Mouse (Mus musculus): Measurements from ENCODE around the gene Dgkz. TPM values are rescaled to one million over a fixed set of nuclear protein-coding genes. Genes with fewer than 3 reads are reported as not detected.

Dgkz gene
- polyA plus RNA-seq, 1 experiment from 2014 or later: 31.9 TPM

DNA sequence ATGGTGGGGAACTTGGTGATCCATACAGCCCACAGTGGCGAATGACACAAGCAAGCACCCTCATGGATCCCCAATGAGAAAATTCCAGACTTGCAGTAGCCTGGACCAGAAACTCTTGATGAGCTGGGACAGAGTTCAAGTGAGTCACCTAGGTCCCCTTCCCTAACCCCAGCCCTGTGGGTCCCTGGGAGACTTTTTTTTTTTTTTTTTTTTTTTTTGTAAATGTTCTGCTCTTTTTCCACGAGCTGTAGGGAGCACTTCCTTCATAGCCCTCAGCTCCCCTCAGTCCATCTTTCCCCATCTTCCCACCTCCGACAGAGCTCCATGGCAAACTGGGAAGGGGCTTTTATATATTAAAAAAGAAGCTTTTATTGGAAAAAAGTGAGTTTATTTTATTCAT lies 46.2 kb downstream of the Dgkz start:
- peak overlapping the region; percentile 90 for H3K9ac ChIP-seq
- 0 out of 2 replicates have a peak, but pooled peaks cover 5% of the 10 kb centered on the region for H3K36me3 ChIP-seq
- H3K4me3 ChIP-seq: peak overlapping the region; percentile 75
- no peak for ATAC-seq (ENCODE audit: low FRiP score)
- H3K4me1 ChIP-seq: peaks cover 48% of the 10 kb centered on the region
- H3K27me3 ChIP-seq: peaks cover 16% of the 10 kb centered on the region
- H3K4me2 ChIP-seq (replicated peaks): peak overlapping the region; percentile 63
- no peaks in the 10 kb centered on the region for H3K9me3 ChIP-seq (replicated peaks)
- no peak overlapping the region for H3K27ac ChIP-seq
- WGBS: 43% methylated on average over 3 of the region's 3 CpGs

DNA sequence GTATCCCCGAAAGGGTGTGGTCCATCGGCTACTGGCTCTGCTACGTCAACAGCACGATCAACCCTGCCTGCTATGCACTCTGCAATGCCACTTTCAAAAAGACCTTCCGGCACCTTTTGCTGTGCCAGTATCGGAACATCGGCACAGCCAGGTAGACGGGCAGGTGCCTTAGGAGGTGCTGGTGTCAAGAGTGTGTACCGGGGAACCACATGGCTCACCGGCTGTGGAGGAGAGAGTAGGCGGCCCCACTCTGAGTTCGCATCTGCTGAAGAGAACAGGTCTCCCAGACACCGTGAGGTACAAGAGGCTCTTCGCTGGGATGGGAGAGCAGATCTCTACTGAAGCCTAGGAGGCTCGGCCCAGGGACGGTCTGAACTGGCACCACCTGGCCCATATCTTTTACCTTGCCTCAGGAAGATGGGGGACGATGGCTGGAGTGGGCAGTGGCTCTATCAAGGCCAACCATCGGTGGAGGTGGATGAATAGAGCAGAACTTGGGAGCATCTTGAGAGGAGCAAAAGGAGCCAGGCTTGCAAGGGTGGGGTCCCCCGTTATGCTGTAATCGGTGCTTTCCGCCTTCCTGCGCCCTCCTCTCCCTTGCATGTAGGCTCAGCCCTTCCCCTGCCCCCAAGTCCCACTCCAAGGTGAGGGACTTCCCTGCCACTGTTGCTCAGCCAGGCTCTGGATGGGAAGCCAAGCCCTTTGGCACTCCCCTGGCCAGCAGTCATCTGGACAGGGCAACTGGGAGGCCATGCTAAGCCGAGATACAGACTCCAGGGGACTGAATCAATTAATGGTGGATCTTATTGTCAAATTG lies 46.9 kb downstream of the Dgkz start:
- Histone ChIP-seq H3K36me3 (0 out of 2 replicates have a peak, but pooled peaks cover 5% of the 10 kb centered on the region), H3K9ac (0 out of 2 replicates have a peak overlapping the region, but pooled peaks have one; percentile 23), H3K4me3 (no peak overlapping the region), H3K27ac (no peak overlapping the region), H3K27me3 (peaks cover 22% of the 10 kb centered on the region), H3K4me2 (replicated peaks) (peak overlapping the region; percentile 63), H3K4me1 (peaks cover 45% of the 10 kb centered on the region), H3K9me3 (replicated peaks) (no peaks in the 10 kb centered on the region)
- WGBS: 70% methylated on average over 23 of the region's 23 CpGs
- ATAC-seq (ENCODE audit: low FRiP score): no peak

DNA sequence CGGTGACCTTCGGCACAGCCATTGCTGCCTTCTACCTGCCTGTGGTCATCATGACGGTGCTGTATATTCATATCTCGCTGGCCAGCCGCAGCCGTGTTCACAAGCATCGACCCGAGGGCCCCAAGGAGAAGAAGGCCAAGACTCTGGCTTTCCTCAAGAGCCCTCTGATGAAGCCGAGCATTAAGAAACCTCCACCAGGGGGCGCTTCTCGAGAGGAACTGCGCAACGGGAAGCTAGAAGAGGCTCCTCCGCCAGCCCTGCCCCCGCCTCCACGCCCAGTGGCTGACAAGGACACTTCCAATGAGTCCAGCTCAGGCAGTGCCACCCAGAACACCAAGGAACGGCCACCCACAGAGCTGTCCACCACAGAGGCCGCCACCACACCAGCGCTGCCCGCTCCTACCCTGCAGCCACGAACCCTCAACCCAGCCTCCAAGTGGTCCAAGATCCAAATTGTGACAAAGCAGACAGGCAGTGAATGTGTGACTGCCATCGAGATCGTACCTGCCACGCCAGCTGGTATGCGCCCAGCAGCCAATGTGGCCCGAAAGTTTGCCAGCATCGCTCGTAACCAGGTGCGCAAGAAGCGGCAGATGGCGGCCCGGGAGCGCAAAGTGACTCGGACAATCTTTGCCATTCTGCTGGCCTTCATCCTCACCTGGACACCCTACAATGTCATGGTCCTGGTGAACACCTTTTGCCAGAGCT lies 47.7 kb downstream of the Dgkz start:
- 41% methylated on average over 34 of the region's 34 CpGs for WGBS
- H3K27me3 ChIP-seq: peaks cover 29% of the 10 kb centered on the region
- no peak overlapping the region for H3K9ac ChIP-seq
- 0 out of 2 replicates have a peak, but pooled peaks cover 5% of the 10 kb centered on the region for H3K36me3 ChIP-seq
- peaks cover 45% of the 10 kb centered on the region for H3K4me1 ChIP-seq
- H3K4me3 ChIP-seq: no peak overlapping the region
- no peak for ATAC-seq (ENCODE audit: low FRiP score)
- H3K4me2 ChIP-seq (replicated peaks): peak overlapping the region; percentile 22; the same call in 1 of the 2 replicates
- H3K9me3 ChIP-seq (replicated peaks): no peaks in the 10 kb centered on the region
- H3K27ac ChIP-seq: no peak overlapping the region

DNA sequence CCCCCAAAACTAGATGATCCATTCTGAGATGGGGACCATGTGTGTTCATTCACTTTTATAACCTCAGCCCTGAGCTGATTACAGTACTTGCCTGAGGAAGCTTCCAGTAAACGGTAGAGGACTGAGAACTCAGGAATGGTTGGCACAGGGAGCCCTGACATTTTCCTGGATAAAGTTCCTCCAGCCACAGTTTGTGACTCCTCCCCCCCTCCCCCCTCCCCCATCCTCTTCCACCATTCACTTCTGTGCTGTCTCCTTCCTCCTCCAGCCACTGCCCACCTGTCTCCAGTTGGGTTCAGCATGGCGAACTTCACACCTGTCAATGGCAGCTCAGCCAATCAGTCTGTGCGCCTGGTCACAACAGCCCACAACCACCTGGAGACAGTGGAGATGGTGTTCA lies 48.7 kb downstream of the Dgkz start, which contains the start of gene Chrm4:
Gene Chrm4, plus strand, starts transcription at position 301 of the 400 bp plus-strand sequence.
- WGBS: 88% methylated on average over 3 of the region's 3 CpGs
- Histone ChIP-seq H3K4me3 (no peak within 1 kb of the TSS), H3K4me2 (replicated peaks) (peak within 1 kb of the TSS; percentile 22; the same call in 1 of the 2 replicates), H3K4me1 (peaks cover 45% of the 10 kb centered on the region), H3K36me3 (0 out of 2 replicates have a peak, but pooled peaks cover 5% of the 10 kb centered on the region), H3K9me3 (replicated peaks) (no peaks in the 10 kb centered on the region), H3K9ac (no peak within 1 kb of the TSS), H3K27ac (no peak within 1 kb of the TSS), H3K27me3 (peaks cover 40% of the 10 kb centered on the region)
- ATAC-seq (ENCODE audit: low FRiP score): no peak

DNA sequence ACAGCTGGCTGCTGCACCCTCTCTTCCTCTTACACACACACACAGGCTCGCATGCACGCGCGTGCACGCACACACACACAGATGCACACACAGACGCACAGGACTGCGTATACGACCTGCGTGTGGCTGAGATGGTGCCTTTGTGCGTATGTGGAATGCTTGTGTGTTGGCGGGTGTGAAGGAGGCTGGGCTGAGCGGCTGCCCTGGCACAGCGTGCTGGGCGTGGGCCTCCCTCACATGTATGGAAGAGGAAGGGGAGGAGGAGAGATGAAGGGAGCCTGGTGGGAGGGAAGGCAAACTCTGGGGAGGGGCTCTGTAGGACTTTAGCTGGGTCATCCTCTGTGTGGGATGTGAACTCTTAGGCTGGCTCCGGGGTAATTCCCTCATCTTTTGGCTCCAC lies 50.2 kb downstream of the Dgkz start:
- peaks cover 43% of the 10 kb centered on the region for H3K4me1 ChIP-seq
- 89% methylated on average over 15 of the region's 15 CpGs for WGBS

DNA sequence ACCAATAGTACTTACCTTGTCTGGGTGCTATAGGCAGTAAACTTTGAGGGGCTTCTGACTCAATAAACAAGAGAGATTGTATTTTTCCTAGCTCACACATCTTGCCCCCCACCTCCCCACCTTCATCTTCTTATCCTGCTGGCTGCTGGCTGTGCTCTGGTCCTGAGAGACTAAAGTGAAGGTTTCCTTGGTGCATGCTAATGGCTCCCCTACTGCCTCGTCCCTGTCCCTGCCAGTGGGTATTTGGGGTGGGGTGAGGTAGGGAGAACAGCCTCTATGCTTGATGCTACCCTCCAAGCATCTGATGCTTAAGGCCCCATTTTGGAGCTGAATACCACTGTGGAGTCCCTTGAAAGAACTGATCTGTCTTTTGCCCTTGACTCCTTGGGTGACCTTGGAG lies 50.9 kb downstream of the Dgkz start:
- Histone ChIP-seq H3K9ac (no peak overlapping the region), H3K4me3 (no peak overlapping the region), H3K27me3 (peaks cover 62% of the 10 kb centered on the region), H3K4me1 (peaks cover 37% of the 10 kb centered on the region), H3K9me3 (replicated peaks) (no peaks in the 10 kb centered on the region), H3K36me3 (0 out of 2 replicates have a peak, but pooled peaks cover 5% of the 10 kb centered on the region), H3K4me2 (replicated peaks) (no peak overlapping the region), H3K27ac (no peak overlapping the region)
- WGBS: 33% methylated on average over 1 of the region's 1 CpGs
- ATAC-seq (ENCODE audit: low FRiP score): no peak

More for the DNA sequence above, 50.2 kb downstream of the Dgkz start:
- peaks cover 55% of the 10 kb centered on the region for H3K27me3 ChIP-seq
- no peak overlapping the region for H3K27ac ChIP-seq
- no peaks in the 10 kb centered on the region for H3K9me3 ChIP-seq (replicated peaks)
- no peak overlapping the region for H3K4me2 ChIP-seq (replicated peaks)
- no peak for ATAC-seq (ENCODE audit: low FRiP score)
- no peak overlapping the region for H3K9ac ChIP-seq
- H3K36me3 ChIP-seq: 0 out of 2 replicates have a peak, but pooled peaks cover 5% of the 10 kb centered on the region
- H3K4me3 ChIP-seq: no peak overlapping the region

DNA sequence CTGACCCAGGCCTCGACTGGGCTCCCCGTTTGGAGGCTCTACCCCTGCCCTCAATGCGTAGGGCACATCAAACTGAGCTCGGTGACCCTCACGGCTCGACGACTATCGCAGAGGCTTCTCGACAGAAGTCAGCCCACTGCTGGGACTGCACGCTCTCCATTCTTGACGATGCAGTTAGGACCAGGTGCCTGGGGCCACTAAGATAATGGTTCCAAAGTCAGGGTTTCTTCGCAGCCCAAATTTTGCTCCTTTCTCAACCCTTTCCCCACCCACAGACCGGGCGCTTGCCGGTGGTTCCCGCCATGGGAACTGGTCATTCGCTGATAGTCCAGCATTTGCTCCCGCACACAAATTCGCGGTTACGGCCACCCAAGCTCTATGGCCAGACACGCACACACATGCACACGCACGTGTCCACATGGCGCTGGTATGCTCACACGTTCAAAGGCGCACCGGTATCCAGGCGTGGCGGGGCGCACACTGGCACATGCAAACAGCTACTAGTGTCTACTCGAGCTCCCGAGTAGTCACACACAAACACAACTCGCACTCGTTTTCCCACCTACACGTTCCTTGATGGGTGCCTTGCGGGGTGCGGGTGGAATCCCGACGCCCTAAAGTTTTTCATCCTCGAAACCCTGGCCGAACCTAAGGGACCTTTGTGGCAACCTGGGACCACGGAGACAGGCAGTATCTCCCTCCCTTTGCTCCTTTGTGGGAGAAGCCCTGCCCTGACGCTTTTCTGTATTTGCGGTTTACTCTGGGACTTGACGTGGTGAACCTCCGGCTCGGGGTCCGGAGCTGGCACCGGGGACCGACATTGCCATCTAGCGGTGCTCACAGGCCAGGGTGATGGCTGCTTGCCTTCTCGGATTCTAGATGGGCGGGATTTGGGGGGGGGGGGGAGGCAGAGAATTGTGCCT lies 52.0 kb downstream of the Dgkz start:
- peaks cover 65% of the 10 kb centered on the region for H3K27me3 ChIP-seq
- ATAC-seq (ENCODE audit: low FRiP score): no peak

DNA sequence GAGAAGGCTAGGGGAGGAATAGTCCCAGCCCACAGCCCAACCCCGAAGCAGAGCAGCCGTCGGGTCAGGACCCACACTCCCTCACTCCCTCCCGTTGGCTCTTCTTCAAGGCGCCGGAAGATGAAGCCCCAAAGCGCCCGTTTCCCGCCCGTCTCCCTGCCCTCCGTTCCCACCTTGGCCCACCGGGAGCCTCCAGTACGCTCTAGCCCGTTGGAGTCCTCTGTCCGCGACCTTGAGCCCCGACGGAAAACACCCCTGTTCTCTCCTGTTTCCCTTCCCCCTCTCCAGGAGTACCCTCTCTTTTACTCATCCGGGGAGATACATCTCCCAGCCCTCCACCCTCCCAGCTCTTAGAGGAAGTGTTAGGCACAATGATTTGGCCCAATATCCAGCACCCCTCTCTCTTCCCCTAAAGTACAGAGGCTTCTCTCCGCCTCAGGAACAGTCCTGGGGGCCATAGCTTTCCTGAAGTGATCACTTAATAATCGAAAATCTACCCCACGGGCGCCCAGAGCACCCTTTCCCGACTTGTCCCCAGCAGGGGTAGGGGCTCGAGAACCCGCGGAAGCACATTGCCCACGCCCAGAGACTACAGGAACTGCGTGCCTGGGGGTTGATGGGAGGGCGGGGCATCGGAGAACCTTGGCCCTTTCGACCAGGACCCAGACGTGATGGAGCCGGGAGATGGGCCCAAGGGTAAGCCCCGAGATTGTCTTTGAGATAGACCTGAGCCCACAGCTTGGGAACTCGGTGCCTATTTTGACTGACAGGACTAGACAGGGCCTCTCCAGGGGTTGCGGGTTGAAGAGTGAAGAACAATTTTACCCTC lies 52.9 kb downstream of the Dgkz start:
- peak; percentile 17; the same call in 1 of the 2 replicates for ATAC-seq (ENCODE audit: low FRiP score)
- H3K4me2 ChIP-seq (replicated peaks): peak overlapping the region; percentile 93
- no peak overlapping the region for H3K9ac ChIP-seq

More for the DNA sequence above, 52.0 kb downstream of the Dgkz start:
- H3K9me3 ChIP-seq (replicated peaks): no peaks in the 10 kb centered on the region
- peak overlapping the region; percentile 93 for H3K4me2 ChIP-seq (replicated peaks)
- H3K4me1 ChIP-seq: peaks cover 31% of the 10 kb centered on the region
- peak overlapping the region; percentile 55 for H3K4me3 ChIP-seq
- 0 out of 2 replicates have a peak overlapping the region, but pooled peaks have one; percentile 14 for H3K9ac ChIP-seq
- no peak overlapping the region for H3K27ac ChIP-seq
- H3K36me3 ChIP-seq: peaks cover 10% of the 10 kb centered on the region; the same call in 1 of the 2 replicates
- WGBS: 4% methylated on average over 54 of the region's 54 CpGs

DNA sequence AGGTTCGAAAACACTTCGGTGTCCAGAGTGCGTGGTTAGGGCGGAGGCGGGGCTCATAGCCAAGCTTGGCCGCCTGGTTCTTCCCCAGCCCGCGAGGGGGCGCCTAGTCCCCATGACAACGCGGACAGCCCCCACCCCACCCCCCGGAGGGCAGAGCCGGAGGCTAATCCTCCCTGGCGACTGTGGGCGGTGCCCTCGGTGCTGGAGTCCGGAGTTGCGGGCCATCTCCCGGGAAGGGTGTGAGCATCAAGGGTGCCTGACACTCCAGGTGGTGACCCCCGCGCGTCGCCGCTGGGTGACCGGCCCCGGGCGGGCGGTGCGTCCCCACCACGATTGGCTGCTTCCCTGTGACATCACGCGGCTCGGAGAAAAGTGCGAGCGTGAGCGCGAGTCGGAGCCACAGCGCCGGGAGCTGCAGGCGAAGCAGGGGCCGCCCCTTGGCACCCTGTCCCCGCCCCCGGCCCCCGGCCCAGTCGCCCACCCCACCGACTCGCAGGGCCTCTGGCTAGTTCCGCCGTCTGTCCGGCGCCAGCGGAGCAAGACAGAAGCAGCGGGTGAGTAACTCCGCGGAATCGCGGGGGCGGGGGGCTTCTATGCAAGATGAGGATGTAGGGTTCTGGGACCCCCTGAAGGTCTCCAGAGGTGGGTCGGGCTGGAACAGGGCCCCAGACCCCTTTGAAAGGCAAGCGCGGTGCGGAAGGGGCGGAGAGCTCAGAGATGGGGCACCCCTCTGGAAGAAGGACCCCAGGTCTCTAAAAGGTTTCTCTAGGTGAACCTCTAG lies 53.7 kb downstream of the Dgkz start:
- Histone ChIP-seq H3K4me3 (peak overlapping the region; percentile 55), H3K27me3 (peaks cover 62% of the 10 kb centered on the region), H3K9ac (peak overlapping the region; percentile 60), H3K4me1 (peaks cover 25% of the 10 kb centered on the region), H3K27ac (no peak overlapping the region), H3K36me3 (peaks cover 21% of the 10 kb centered on the region), H3K9me3 (replicated peaks) (no peaks in the 10 kb centered on the region), H3K4me2 (replicated peaks) (peak overlapping the region; percentile 93)
- peak; percentile 73 for ATAC-seq (ENCODE audit: low FRiP score)
- WGBS: under 1% methylated on average over 64 of the region's 64 CpGs

More for the DNA sequence above, 52.9 kb downstream of the Dgkz start:
- Histone ChIP-seq H3K4me1 (peaks cover 25% of the 10 kb centered on the region), H3K36me3 (peaks cover 13% of the 10 kb centered on the region), H3K27ac (no peak overlapping the region), H3K9me3 (replicated peaks) (no peaks in the 10 kb centered on the region), H3K4me3 (peak overlapping the region; percentile 55), H3K27me3 (peaks cover 65% of the 10 kb centered on the region)
- WGBS: 4% methylated on average over 34 of the region's 37 CpGs

DNA sequence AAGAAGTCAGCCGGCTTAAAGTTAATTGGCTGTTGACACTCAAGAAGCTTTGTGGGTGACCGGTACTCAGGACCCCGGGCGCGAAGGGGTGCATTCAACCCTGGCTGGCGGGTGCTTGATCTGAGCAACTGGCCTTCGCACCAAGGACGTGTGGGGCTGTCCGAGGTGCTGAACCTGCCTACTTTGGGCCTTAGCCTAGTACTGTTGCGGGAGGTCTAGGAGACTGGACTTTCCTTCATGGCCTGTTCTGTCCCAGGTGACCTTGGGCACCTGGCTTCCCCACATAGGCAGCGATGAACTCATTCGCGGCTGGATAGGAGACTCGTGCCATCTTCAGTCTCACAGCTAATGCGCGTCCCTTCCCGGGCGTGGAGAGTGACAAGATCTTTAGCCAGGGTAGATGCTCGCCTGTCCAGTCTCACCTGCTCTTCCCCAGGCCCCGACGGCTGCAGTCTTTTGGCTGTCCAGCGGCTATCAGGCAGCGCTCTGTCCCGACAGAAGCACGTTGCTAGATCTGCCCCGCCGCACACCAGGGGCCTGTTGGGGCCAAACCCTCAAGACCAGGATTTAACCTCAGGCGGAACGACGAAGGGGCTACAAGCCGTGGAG lies 54.4 kb downstream of the Dgkz start:
- ATAC-seq (ENCODE audit: low FRiP score): no peak; the same call in 1 of the 2 replicates
- WGBS: 8% methylated on average over 31 of the region's 31 CpGs
- Histone ChIP-seq H3K27me3 (peaks cover 60% of the 10 kb centered on the region), H3K27ac (no peak overlapping the region), H3K4me1 (peaks cover 25% of the 10 kb centered on the region), H3K9me3 (replicated peaks) (no peaks in the 10 kb centered on the region), H3K4me3 (peak overlapping the region; percentile 55), H3K9ac (peak overlapping the region; percentile 60), H3K4me2 (replicated peaks) (peak overlapping the region; percentile 93), H3K36me3 (peaks cover 28% of the 10 kb centered on the region)
